Mouse (Mus musculus): Measurements from ENCODE around the gene 1700034J05Rik.

1700034J05Rik gene

GRCm38 (mm10) chr6:146963396-146964150 lies 9.4 kb upstream of the 1700034J05Rik start:
- DNase-seq, result no peak

GRCm38 (mm10) chr6:146961832-146962481 lies 7.7 kb upstream of the 1700034J05Rik start:
- no peak for DNase-seq

- no peak for DNase-seq
These were observed 6.7 kb upstream of the 1700034J05Rik start for GRCm38 (mm10) chr6:146960956-146961355.

GRCm38 (mm10) chr6:146959908-146960680 lies 5.9 kb upstream of the 1700034J05Rik start:
- peak; percentile 31 to 54 for DNase-seq

- DNase-seq, result no peak
These were observed 4.5 kb upstream of the 1700034J05Rik start for GRCm38 (mm10) chr6:146958694-146959093.

- DNase-seq, result no peak
These were observed 2.7 kb upstream of the 1700034J05Rik start for GRCm38 (mm10) chr6:146956961-146957360.

GRCm38 (mm10) chr6:146955896-146956295 lies 1.7 kb upstream of the 1700034J05Rik start:
- peak in 1 of 2 experiments; percentile 29 for DNase-seq

GRCm38 (mm10) chr6:146955475-146955874 lies 1.3 kb upstream of the 1700034J05Rik start:
- no peak for DNase-seq

GRCm38 (mm10) chr6:146950454-146950832 lies 3.8 kb downstream of the 1700034J05Rik start:
- no peak for DNase-seq

GRCm38 (mm10) chr6:146949682-146950453 lies 4.4 kb downstream of the 1700034J05Rik start:
- DNase-seq, result no peak

GRCm38 (mm10) chr6:146947186-146947585 lies 7.0 kb downstream of the 1700034J05Rik start:
- DNase-seq, result no peak

GRCm38 (mm10) chr6:146946327-146947029 lies 7.7 kb downstream of the 1700034J05Rik start:
- DNase-seq, result no peak

- no peak for DNase-seq
These were observed 9.4 kb downstream of the 1700034J05Rik start for GRCm38 (mm10) chr6:146944830-146945229.

GRCm38 (mm10) chr6:146944009-146944408 lies 10.2 kb downstream of the 1700034J05Rik start:
- DNase-seq, result no peak

- DNase-seq, result no peak
These were observed 12.5 kb downstream of the 1700034J05Rik start for GRCm38 (mm10) chr6:146941505-146942275.

- peak in 1 of 2 experiments; percentile 46 for DNase-seq
These were observed 15.2 kb downstream of the 1700034J05Rik start for GRCm38 (mm10) chr6:146939026-146939425.

GRCm38 (mm10) chr6:146935957-146936356 lies 18.3 kb downstream of the 1700034J05Rik start:
- peak; percentile 32 to 49 for DNase-seq

- peak; percentile 30 to 33 for DNase-seq
These were observed 21.1 kb downstream of the 1700034J05Rik start for GRCm38 (mm10) chr6:146933123-146933522.

- DNase-seq, result no peak
These were observed 25.2 kb downstream of the 1700034J05Rik start for GRCm38 (mm10) chr6:146929031-146929430.

- DNase-seq, result no peak
These were observed 26.1 kb downstream of the 1700034J05Rik start for GRCm38 (mm10) chr6:146928108-146928507.

- no peak for DNase-seq
These were observed 27.7 kb downstream of the 1700034J05Rik start for GRCm38 (mm10) chr6:146926415-146926980.
